Mouse (Mus musculus) forebrain, embryonic 11.5 days (tissue): Measurements from ENCODE around the gene Tesk2. TPM values are rescaled to one million over a fixed set of nuclear protein-coding genes. Genes with fewer than 3 reads are reported as not detected.

Experiments
- ATAC-seq: fragments of 200-750 bp; cut with Nextera tagmentation; replicated peaks from 2 replicates; pipeline ENCODE4 v1.8.0; 2017; ENCODE audit warnings: moderate TSS enrichment; ENCODE audit not compliant: low FRiP score
- DNase-seq: peaks from one replicate; pipeline ENCODE4 v3.0.0-alpha.2; 2017; ENCODE audit warnings: low spot score
- H3K27ac ChIP-seq: fragments of 300-500 bp; sonication (generic); 2 replicates; pipeline ENCODE4 v1.5.1; 2014; ENCODE audit warnings: low read depth, low read length
- H3K27me3 ChIP-seq: fragments of 300-500 bp; sonication (generic); 2 replicates; pipeline ENCODE4 v1.6.1; 2014; ENCODE audit warnings: mild to moderate bottlenecking, low read length, mixed read lengths; ENCODE audit not compliant: control insufficient read depth, insufficient read depth
- H3K36me3 ChIP-seq: fragments of 300-500 bp; sonication (generic); 2 replicates; pipeline ENCODE4 v1.6.1; 2014; ENCODE audit warnings: mild to moderate bottlenecking, low read length, moderate library complexity, mixed read lengths; ENCODE audit not compliant: control insufficient read depth, insufficient read depth
- H3K4me1 ChIP-seq: fragments of 300-500 bp; sonication (generic); replicated peaks from 2 replicates; pipeline ENCODE4 v1.6.1; 2014; ENCODE audit warnings: low read length, mixed read lengths; ENCODE audit not compliant: control insufficient read depth, insufficient read depth
- H3K4me2 ChIP-seq: fragments of 300-500 bp; sonication (generic); 2 replicates; pipeline ENCODE4 v1.6.1; 2014; ENCODE audit warnings: low read depth, mild to moderate bottlenecking, low read length, moderate library complexity, mixed read lengths; ENCODE audit not compliant: severe bottlenecking
- H3K4me3 ChIP-seq: fragments of 300-500 bp; sonication (generic); 2 replicates; pipeline ENCODE4 v1.5.1; 2014; ENCODE audit warnings: low read depth, low read length
- H3K9ac ChIP-seq: fragments of 300-500 bp; sonication (generic); 2 replicates; pipeline ENCODE4 v1.6.1; 2014; ENCODE audit warnings: low read length
- H3K9me3 ChIP-seq: fragments of 300-500 bp; sonication (generic); 2 replicates; pipeline ENCODE4 v1.6.1; 2016; ENCODE audit warnings: low read length, mixed read lengths; ENCODE audit not compliant: control insufficient read depth
- WGBS: fragments of 180-500 bp; shearing (Covaris S2); extraction: QIAGEN DNeasy Blood & Tissue Kit; methylation state at CpG from one replicate; pipeline ENCODE4 v1.1.7; 2014; 5-methylcytosine and 5-hydroxymethylcytosine counted together
- polyA plus RNA-seq: library from polyadenylated mRNA; unstranded; fragments of >200 nt; fragmentation: Nextera tagmentation; extraction: Ambion mirVana; gene quantifications from 2 replicates; pipeline ENCODE4 v1.2.1, GENCODE M21; 2014

Tesk2 gene
- polyA plus RNA-seq, 1 experiment from 2014 or later, result 8.6 TPM

DNA sequence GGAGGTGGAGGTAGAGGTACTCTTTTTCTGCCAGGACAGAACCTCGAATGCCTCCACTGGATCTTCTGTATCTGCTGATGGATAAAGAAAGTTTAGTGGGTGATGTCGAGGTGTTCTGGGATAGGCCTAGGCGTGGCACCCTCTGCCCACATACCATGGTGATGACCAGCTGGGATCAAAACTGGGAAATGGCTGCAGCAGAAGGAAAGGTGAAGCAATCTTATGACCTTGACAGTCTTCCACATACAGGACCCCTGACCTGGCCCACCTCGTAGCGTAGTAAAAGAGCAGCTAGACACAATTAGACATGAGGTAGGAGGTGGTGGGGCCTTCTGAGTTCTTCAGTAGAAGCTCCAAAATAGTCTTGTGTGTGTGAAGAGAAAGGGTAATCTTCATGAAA, 43.3 kb downstream of the Tesk2 start:
- no peaks in the 10 kb centered on the region for H3K9me3 ChIP-seq
- H3K36me3 ChIP-seq, result no peaks in the 10 kb centered on the region
- H3K4me2 ChIP-seq, result no peak overlapping the region
- H3K9ac ChIP-seq, result no peak overlapping the region
- no peak overlapping the region for H3K27ac ChIP-seq
- 88% methylated on average over 5 of the region's 5 CpGs for WGBS
- H3K4me1 ChIP-seq, result no peaks in the 10 kb centered on the region
- ATAC-seq (no peak), DNase-seq (no peak)
- H3K27me3 ChIP-seq, result no peaks in the 10 kb centered on the region
- H3K4me3 ChIP-seq, result no peak overlapping the region

DNA sequence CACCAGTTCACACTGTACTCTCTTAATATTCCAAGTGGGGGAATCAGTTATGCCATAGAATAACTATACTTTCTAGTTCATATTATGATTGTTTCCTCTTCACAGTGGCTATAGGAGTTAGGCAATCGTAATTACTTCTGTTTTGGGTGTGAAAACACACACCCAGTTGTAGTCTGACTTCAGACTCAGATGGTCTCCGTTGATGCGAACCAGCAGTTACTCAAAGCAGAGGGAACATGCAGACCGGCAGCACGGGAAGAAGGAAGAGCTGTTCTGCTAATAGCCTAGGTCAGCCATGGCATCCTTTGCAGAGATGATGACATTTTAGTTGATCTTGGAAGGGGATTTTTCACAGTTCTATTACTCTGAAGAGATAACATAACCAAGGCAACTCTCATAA, 47.8 kb downstream of the Tesk2 start:
- DNase-seq (no peak), ATAC-seq (no peak)
- no peaks in the 10 kb centered on the region for H3K9me3 ChIP-seq
- no peak overlapping the region for H3K27ac ChIP-seq
- 87% methylated on average over 5 of the region's 5 CpGs for WGBS
- no peak overlapping the region for H3K9ac ChIP-seq
- no peaks in the 10 kb centered on the region for H3K36me3 ChIP-seq
- H3K4me3 ChIP-seq, result no peak overlapping the region
- no peaks in the 10 kb centered on the region for H3K27me3 ChIP-seq
- no peak overlapping the region for H3K4me2 ChIP-seq
- H3K4me1 ChIP-seq, result no peaks in the 10 kb centered on the region

DNA sequence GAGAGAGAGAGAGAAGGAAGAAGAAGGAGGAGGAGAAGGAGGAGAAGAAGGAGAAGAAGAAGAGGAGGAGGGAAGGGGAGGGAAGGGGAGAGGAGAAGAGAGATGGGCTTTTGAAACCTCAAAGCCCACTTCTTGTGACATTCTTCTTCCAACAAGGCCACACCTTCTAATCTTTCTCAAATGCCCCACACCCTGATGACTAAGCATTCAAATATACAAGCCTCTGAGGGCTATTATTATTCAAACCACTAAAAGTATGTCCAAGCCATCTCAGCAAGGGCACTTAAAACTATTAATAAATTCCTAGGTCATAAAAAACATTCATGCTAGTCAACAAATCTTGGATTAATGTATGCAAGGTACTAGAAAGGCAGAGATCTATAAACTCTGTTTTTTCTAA, 48.3 kb downstream of the Tesk2 start:
- Histone ChIP-seq H3K9me3 (no peaks in the 10 kb centered on the region), H3K4me3 (no peak overlapping the region), H3K27ac (no peak overlapping the region), H3K9ac (no peak overlapping the region), H3K4me2 (no peak overlapping the region), H3K4me1 (no peaks in the 10 kb centered on the region), H3K36me3 (no peaks in the 10 kb centered on the region), H3K27me3 (no peaks in the 10 kb centered on the region)
- DNase-seq (no peak), ATAC-seq (no peak)

DNA sequence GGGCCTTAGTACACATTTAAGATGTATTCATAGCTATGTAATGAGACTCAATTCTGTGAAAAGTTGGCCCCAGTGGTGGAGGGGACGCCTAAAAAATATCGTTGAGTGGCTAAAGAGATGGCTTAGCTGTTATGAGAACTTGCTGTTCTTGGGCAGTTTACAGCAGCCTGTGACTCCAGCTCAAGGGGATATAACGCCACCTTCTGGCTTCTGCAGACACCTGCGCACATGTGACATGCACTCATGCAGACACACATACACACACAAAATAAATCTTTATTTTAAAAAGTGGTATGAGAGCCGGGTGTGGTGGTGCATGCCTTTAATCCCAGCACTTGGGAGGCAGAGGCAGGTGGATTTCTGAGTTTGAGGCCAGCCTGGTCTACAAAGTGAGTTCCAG, 55.6 kb downstream of the Tesk2 start:
- DNase-seq (no peak), ATAC-seq (no peak)
- H3K9me3 ChIP-seq, result no peaks in the 10 kb centered on the region
- H3K4me3 ChIP-seq, result no peak overlapping the region
- H3K36me3 ChIP-seq, result no peaks in the 10 kb centered on the region
- H3K4me1 ChIP-seq, result no peaks in the 10 kb centered on the region
- H3K4me2 ChIP-seq, result no peak overlapping the region
- no peak overlapping the region for H3K27ac ChIP-seq
- no peaks in the 10 kb centered on the region for H3K27me3 ChIP-seq
- H3K9ac ChIP-seq, result no peak overlapping the region
- 91% methylated on average over 5 of the region's 5 CpGs for WGBS

DNA sequence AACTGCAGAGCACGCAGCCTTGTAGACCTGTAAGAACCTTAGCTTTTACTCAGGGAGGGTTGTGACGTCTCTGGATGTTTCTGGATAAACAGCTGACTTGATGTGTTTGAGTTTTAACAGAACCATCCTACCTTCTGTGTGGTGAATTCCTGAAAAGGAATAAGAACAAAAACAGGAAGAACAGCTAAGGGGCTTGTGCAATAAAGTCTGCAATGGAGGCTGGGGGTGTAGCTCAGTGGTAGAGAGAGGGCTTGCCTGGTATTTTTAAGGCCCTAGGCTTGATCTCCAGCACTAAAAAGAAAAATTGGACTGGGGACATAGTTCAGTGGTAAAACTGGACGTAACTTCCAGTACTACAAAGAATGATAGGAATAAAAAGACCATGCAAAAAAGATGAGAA, 56.3 kb downstream of the Tesk2 start:
- Histone ChIP-seq H3K9ac (no peak overlapping the region), H3K4me2 (no peak overlapping the region), H3K9me3 (no peaks in the 10 kb centered on the region), H3K27ac (no peak overlapping the region), H3K36me3 (no peaks in the 10 kb centered on the region), H3K4me3 (no peak overlapping the region), H3K27me3 (no peaks in the 10 kb centered on the region), H3K4me1 (peaks cover 1% of the 10 kb centered on the region)
- ATAC-seq, result no peak
- 91% methylated on average over 3 of the region's 3 CpGs for WGBS
- no peak for DNase-seq

DNA sequence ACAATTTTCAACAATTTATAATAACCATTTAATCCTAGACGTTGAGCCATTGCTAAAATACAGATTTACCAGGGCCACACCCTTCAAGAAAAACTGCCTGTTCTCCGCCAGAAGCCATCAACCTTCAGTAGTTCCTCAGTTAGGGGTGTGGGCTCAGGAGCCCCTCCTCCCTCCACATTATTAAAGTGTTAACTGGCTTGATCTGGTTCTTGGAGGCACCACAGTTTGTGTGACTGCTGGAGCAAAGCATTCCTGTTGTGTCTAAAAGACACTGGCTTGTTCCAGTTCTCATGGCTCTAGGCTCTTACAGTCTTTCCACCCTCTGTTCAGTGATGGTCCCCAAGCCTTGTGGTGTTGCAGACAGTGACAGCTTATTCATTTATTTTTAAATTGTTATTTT, 59.8 kb downstream of the Tesk2 start:
- DNase-seq (no peak), ATAC-seq (no peak)
- Histone ChIP-seq H3K27ac (no peak overlapping the region), H3K4me2 (no peak overlapping the region), H3K4me3 (no peak overlapping the region), H3K36me3 (no peaks in the 10 kb centered on the region), H3K27me3 (no peaks in the 10 kb centered on the region), H3K9me3 (no peaks in the 10 kb centered on the region), H3K4me1 (peaks cover 7% of the 10 kb centered on the region), H3K9ac (no peak overlapping the region)
- 78% methylated on average over 2 of the region's 2 CpGs for whole genome bisulfite sequencing

DNA sequence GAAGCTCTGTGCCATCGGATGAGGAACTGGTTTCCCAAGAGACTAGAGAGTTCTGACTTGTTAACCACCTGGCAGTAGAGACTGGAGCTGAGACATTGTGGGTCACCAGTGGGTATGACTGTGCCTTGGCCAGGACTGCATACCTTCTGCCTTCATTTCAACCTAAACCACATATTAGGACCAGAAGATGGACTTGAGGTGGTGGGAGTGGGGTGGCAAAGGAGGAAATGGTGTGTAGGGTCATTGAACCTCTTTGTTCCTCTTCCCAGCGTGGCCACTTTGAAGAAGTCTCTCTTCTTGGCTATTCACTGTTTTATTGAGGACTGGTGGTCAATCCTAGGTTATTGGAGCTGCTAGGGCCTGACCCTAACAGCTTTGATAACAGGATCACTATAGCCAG, 60.6 kb downstream of the Tesk2 start:
- Histone ChIP-seq H3K36me3 (no peaks in the 10 kb centered on the region), H3K9ac (no peak overlapping the region), H3K4me3 (no peak overlapping the region), H3K27ac (no peak overlapping the region), H3K9me3 (peaks cover under 1% of the 10 kb centered on the region; the same call in 1 of the 2 replicates), H3K27me3 (no peaks in the 10 kb centered on the region), H3K4me2 (no peak overlapping the region), H3K4me1 (peaks cover 7% of the 10 kb centered on the region)
- DNase-seq (no peak), ATAC-seq (no peak)
- WGBS, result 43% methylated on average over 2 of the region's 2 CpGs

DNA sequence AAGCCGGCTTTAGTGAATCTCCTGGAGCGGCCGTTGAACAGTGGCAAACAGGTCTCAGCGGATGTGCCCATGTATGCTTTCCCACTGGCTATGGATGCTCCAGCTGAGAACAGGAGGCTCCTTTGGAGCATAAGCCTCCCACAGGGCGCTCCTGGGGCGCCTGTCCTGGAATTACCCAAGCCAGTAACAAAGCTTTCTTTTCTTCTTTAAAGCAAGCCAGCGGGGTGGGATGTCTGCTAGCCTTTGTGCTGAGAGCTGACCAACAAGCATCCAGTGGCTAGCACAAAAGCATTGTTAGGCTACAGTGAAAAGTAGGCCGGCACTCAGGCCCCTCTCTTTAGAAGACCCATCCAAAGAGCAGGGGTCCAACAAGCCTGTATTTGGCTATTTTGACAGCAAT, 61.4 kb downstream of the Tesk2 start:
- Histone ChIP-seq H3K27me3 (no peaks in the 10 kb centered on the region), H3K9me3 (peaks cover 2% of the 10 kb centered on the region; the same call in 1 of the 2 replicates), H3K27ac (peak overlapping the region; percentile 8; the same call in 1 of the 2 replicates), H3K4me1 (peaks cover 7% of the 10 kb centered on the region), H3K4me3 (no peak overlapping the region), H3K4me2 (no peak overlapping the region), H3K9ac (no peak overlapping the region), H3K36me3 (no peaks in the 10 kb centered on the region)
- WGBS, result 3% methylated on average over 8 of the region's 8 CpGs
- no peak for ATAC-seq
- no peak for DNase-seq

DNA sequence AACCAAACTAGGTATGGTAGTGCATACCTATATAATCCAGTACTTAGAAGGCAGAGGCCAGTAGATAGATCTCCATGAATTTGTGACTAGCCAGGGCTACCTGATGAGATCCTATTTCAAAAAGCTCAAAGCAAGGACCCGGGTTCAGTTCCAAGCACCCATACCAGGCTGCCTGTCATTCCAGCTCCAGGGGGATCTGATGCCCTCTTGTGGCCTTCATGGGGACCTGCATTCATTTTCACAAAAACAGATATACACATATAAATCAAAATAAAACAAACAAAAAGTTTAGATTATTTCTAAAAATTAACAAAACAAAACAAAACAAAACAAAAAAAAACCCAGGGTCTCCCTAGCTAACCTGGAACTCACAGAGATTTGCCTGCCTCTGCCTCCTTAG, 65.8 kb downstream of the Tesk2 start:
- Histone ChIP-seq H3K9me3 (peaks cover 2% of the 10 kb centered on the region; the same call in 1 of the 2 replicates), H3K27ac (no peak overlapping the region), H3K36me3 (no peaks in the 10 kb centered on the region), H3K4me3 (no peak overlapping the region), H3K27me3 (no peaks in the 10 kb centered on the region), H3K4me1 (peaks cover 7% of the 10 kb centered on the region), H3K9ac (no peak overlapping the region), H3K4me2 (no peak overlapping the region)
- 97% methylated on average over 1 of the region's 1 CpGs for WGBS
- DNase-seq (peak; percentile 35), ATAC-seq (no peak)
